Mouse (Mus musculus) cerebellum, adult (tissue): Measurements from ENCODE around the gene Arnt.
"Not testable (repeated sequence)": the region's sequence is repeated elsewhere in the genome, so short reads cannot be mapped to it uniquely, and the experiment has no call there.

ENCODE experiments used
- ATAC-seq: cut with Nextera tagmentation; 2 replicates; pipeline ENCODE4 v1.9.2; 2017; ENCODE audit warnings: mild to moderate bottlenecking, moderate library complexity, mixed read lengths; ENCODE audit not compliant: insufficient number of reproducible peaks, low FRiP score, low TSS enrichment

Arnt gene

DNA sequence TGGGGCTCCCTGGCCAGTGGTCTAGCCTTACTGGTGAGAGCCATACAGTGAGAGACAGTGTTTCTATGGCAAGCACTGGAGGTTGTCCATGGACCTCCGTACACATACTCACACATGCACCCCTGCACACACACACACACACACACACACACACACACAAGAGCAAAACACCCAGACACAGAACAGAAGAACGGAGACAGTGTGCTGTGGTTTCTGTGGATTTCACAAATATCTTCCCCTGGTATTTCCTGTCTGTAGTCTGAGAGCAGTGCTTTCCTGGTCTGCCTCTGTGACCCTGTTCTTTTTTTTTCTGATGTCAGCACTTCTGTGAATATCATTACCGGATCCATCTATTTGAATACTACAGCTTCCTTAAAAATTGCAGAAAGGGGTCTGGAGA is 89.5 kb downstream of the Arnt start:
- ATAC-seq, result no peak

DNA sequence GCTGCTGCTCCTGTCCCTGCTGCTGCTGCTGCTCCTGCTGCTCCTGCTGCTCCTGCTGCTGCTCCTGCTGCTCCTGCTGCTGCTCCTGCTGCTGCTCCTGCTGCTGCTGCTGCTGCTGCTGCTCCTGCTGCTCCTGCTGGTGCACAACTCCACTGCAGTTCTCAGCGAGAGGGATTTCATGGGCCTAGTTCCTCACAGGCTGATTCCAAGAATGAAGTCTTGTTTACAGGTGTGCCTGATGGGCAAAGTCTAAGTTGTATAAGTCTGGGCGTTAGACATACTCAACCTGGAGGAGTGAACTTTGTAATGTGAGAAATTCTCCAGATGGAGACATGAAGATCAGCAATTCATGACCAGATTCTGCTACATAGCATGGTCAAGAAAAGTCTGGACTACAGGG is 90.5 kb downstream of the Arnt start:
- ATAC-seq, result no peak

DNA sequence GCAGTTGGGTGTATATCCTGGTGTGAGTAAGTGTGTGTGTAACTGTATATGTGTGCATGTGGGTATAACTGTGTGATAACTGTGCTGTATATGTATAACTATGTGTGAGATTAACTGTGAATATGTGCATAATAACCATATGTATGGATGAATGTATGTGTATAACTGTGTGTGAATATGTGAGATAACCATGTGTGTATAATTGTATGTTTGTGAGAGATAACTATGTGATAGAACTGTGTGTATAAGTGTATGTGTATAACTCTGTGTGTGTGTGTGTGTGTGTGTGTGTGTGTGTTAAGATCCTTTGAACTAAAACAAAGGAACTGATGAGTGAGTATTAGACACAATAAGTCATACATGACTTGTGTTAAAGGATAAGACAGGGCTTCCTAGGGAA is 91.9 kb downstream of the Arnt start:
- no peak for ATAC-seq

DNA sequence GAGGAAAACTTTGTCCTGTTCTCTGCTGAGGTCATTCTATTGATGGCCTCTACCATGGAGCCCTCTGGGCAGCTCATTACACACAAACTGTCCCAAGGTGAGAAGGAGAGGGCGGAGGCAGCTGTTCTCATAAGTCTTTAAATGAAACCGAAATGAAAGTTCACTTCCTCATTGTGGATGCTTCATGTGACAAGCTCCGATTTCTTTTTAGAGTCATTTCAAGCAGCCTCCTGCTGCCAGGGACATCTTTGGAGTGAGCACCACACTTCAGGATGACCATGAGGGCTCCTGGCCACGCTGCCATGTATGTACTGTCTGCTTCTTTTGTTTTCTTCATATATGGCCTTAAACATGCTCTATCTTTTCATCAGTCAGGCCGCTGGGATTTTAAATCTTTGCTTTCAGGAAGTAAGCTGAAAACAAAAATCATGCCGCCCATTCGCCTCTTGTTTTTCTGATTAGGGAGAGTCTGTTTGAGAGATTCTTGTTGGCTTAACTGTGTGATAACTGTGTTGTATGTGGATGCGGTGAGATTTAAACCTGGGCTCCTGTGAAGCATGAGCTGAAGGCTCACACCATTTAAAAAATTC is 92.5 kb downstream of the Arnt start, which contains the start of gene Ctss:
Gene Ctss (plus strand): TSS at position 165 of the 590 bp plus-strand sequence.
- ATAC-seq, result no peak

DNA sequence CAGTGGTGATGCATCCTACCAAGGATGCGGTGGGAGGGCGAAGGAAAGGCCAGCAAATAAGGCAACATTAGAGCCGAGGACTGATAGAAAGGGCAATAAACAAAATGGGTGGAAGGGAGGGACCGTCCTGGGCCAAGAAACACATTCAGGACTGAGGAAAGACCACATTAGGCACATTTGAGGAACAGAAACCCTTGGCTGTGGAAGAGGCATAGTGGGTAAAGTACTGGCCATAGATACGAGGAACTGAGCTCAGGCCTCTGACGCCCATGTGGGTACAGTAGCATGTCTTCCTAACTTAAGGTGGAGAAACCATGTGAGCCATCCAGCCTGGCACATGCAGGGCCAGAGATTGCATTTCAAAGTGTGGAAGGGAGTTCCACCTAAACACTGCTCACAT is 95.6 kb downstream of the Arnt start:
- no peak for ATAC-seq

DNA sequence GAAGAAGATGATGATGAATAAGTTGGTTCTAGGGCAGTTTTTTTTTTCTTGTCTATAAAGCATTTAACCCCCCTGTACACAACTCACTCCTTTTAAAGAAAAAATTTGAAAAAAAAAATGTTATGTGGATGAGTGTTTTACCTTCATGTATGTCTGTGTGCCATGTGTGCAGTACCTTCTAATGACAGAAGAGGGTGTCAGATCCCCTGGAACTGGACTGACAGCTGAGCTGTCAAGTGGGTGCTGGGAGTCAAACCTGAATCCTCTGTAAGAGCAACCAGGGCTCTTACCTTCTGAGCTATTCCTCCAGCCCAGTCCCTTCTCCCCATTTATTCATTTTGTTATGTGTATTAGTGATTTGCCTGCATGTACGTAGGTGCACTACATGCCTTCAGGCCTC is 96.8 kb downstream of the Arnt start:
- no peak for ATAC-seq

DNA sequence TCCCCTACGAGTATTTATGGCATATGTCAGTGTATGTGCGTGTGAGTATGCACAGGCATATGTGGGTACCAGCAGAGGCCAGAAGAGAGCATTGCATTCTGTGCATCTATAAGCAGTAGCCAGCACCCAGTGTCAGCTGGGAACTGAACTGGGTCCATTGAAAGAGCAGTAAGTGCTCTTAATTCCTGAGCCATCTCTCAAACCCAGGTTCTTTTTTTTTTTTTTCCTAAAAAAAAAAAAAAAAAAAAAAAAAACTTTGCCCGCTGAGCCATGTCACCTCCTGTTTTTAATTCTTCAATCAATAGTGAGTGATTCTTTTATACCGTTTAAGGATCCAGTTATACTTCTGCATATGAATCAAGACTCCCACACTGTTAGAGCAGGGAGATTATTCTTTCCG is 99.2 kb downstream of the Arnt start:
- no peak for ATAC-seq

DNA sequence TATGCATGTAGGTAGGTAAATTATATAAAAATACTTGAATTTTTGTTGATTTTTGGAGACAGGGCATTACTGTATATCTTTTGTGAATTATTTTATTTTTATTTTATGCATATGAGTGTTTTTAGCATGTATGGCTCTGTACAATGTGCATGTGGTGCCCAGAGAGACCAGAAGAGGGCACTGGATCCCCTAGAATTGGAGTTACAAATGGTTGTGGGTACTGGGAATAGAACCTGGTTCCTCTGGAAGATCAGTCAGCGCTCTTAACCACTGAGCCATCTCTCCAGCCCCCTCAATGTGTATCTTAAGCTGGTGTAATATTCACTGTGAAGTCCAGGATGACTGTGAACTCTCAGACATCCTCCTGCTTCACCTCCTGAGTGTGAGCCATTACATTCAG is 100.7 kb downstream of the Arnt start:
- no peak for ATAC-seq

DNA sequence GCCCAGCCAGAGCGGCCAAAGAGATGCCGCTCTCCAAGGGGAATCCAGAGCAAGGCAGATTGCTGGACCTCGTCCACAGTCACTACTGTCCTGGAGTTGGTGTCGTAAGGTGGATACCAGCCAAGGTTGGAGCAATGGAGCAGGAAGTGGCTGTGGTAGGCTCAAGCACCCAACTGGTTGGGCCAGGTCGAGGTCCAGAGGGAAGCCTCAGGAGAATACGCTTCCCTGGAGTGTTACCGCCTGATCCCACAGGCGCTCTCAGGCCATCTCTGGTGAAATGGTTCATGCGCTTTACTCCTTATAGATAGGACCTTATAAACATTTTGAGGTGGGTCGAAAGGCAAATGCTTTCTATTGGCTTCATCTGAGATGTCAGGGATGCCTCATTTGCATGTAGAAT is 104.7 kb downstream of the Arnt start:
- no peak for ATAC-seq

DNA sequence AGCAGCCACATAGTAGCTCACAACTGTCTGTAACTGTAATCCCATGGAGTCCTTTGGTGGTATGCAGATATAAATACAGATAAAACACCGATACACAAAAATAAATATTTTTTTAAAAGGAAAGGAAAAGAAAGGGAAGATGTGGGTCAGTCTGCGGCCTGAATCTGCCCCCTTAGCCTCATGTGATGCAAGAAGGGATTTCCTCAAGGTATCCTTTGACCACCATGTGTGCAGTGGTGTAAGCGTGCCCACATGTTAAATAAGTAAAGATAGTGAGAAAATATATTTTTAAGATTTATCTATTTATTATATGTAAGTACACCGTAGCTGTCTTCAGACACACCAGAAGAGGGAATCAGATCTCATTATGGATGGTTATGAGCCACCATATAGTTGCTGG is 105.6 kb downstream of the Arnt start:
- ATAC-seq, result no peak

DNA sequence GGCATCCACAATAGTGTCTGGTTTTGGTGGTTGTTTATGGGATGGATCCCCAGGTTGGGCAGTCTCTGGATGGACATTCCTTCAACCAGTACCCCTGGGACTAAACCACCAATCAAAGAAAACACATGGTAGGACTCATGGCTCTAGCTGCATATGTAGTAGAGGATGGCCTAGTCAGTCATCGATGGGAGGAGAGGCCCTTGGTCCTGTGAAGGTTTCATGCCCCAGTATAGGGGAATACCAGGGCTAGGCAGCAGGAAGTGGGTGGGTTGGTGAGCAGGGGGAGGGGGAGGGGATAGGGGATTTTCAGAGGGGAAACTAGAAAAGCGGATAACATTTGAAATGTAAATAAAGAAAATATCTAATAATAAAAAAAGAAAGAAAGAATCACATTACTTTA is 107.0 kb downstream of the Arnt start:
- not testable (repeated sequence) for ATAC-seq

DNA sequence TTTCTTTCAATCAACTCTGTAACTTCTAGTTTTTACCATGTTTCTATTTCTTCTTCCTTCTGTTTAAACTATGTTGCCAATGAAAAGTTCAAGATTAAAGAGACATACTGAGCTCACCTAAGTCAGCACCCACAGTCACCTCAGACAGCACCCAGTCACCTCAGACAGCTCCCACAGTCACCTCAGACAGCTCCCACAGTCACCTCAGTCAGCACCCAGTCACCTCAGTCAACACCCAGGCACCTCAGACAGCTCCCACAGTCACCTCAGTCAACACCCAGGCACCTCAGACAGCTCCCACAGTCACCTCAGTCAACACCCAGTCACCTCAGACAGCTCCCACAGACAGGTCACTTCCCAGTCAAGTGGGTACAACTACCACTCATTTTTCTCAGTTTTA is 108.0 kb downstream of the Arnt start:
- no peak for ATAC-seq

DNA sequence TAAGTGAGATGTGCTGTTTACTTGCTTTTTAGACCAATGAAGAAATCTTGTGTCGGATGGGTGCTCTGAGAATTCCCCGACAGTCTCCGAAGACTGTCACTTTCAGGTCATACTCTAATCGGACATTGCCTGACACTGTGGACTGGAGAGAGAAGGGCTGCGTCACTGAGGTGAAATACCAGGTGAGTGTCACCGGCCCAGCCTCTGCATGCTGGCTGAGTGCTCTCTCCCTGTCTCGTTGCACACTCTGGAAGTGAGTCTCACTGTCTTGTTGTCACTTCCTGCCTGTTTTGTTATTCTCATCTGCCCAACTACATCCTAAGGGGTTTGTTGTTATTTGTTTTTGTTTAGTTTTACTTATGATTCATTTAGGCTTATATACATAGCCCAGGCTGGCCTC is 108.8 kb downstream of the Arnt start:
- no peak for ATAC-seq
